Mouse (Mus musculus) brown adipose tissue, adult 24 weeks (tissue): ENCODE results near the gene Pkd1l1. TPM values are rescaled to one million over a fixed set of nuclear protein-coding genes. Genes with fewer than 3 reads are reported as not detected.

Experiments
- H3K27ac ChIP-seq: fragments of 200-500 bp; replicated peaks from 2 replicates; pipeline ENCODE4 v1.5.1; 2012; ENCODE audit warnings: low read depth, mild to moderate bottlenecking, low read length
- H3K4me1 ChIP-seq: fragments of 200-500 bp; 2 replicates; pipeline ENCODE4 v1.6.1; 2012; ENCODE audit warnings: low read length, mixed read lengths; ENCODE audit not compliant: control insufficient read depth, insufficient read depth, insufficient read length
- H3K4me3 ChIP-seq: fragments of 200-500 bp; 2 replicates; pipeline ENCODE4 v1.5.1; 2012; ENCODE audit warnings: low read depth, mild to moderate bottlenecking, low read length, moderate library complexity; ENCODE audit not compliant: insufficient read depth
- polyA plus RNA-seq: library from polyadenylated mRNA; stranded (reverse); fragments of >200 nt; gene quantifications from 2 replicates; pipeline ENCODE4 v1.2.4, GENCODE M21; 2012; ENCODE audit not compliant: missing spikeins, insufficient read depth, insufficient read length

The Pkd1l1 gene
- polyA plus RNA-seq, 1 experiment = not detected

DNA sequence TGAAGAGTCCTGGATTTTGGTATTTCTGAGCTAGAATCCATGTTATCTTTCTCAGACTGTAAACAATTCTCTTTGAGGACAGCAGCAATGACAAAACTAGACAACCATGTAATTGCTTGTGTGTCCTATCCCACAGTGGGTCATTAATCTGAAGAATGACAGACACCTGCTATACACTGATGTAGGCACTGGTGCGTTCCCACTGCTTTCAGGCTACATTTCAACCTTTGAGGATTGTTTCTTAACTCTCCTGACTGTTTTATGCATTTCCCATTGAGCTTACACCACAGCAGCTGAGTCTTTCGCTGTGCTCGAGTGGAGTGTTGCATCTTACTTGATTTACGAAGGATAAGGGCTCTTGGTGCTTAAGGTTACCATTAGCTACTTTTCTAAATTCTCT lies 111.1 kb downstream of the Pkd1l1 start:
- Histone ChIP-seq H3K27ac (no peak overlapping the region), H3K4me3 (no peak overlapping the region), H3K4me1 (no peaks in the 10 kb centered on the region)

GRCm38 (mm10) chr11:8860878-8861277 lies 112.2 kb downstream of the Pkd1l1 start:
- Histone ChIP-seq H3K4me1 (no peaks in the 10 kb centered on the region), H3K27ac (no peak overlapping the region), H3K4me3 (no peak overlapping the region)

DNA sequence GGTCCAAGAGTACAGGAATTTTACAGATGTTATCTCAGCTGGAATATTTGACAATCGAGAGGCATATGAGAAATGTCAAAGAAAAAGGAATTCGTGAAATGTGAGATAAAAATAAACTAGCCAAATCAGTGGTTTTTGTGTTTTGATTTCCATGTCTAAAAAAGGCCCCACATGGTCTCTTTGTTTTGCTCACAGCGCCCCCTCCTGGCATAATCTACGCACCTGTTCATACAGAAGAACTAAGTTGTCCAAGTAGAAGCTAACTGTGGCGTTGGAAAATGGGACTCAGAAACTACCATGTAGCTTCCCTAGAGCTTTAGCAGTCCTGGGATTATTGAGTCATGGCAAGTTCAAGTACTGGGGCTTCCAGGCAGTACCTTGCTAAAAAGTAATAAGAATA lies 113.2 kb downstream of the Pkd1l1 start:
- Histone ChIP-seq H3K27ac (no peak overlapping the region), H3K4me3 (no peak overlapping the region), H3K4me1 (no peaks in the 10 kb centered on the region)

DNA sequence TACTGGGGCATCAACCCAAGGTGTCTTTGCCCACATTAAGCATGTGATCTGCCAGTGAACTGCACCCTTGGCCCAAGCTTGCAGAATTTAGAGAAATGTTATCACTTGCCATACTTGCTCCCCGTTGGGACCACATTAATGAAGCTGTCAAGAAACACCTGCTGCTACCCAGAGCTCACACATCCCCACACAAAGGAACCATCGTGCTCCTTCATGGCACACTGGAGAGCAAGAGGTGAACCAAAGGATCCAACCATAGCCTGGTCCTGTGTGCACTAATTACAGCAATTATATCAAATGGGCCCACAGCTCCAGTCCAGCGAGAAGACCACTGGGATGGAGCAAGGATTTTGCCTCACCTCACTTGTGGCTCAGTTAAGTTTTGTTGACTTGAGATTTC lies 114.0 kb downstream of the Pkd1l1 start:
- H3K4me3 ChIP-seq = no peak overlapping the region
- H3K27ac ChIP-seq = no peak overlapping the region
- H3K4me1 ChIP-seq = no peaks in the 10 kb centered on the region

GRCm38 (mm10) chr11:8856125-8856524 lies 116.9 kb downstream of the Pkd1l1 start:
- Histone ChIP-seq H3K4me1 (no peaks in the 10 kb centered on the region), H3K4me3 (no peak overlapping the region), H3K27ac (no peak overlapping the region)

GRCm38 (mm10) chr11:8848049-8848448 lies 125.0 kb downstream of the Pkd1l1 start:
- Histone ChIP-seq H3K4me1 (no peaks in the 10 kb centered on the region), H3K4me3 (no peak overlapping the region), H3K27ac (no peak overlapping the region)

DNA sequence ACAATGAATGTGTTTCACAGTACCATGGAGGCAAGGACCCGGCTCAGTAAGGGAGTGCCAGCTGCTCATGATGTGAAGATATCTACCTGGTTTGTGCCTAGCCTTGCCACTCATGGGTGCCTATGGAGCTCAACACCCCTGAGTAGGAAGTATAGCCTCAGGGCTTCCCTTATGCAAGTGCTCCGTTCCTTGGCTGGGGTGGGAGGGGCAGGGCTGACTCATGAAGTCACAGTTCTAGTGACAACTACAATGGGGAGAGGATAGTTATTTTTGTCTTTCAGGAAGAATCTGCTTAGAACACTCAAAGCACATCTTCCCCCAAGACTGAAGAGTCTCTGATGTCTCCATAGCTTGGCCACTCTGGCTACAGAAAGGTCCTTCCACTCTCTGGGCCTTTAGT lies 125.4 kb downstream of the Pkd1l1 start:
- Histone ChIP-seq H3K4me1 (no peaks in the 10 kb centered on the region), H3K27ac (no peak overlapping the region), H3K4me3 (no peak overlapping the region)

GRCm38 (mm10) chr11:8836176-8836575 lies 136.9 kb downstream of the Pkd1l1 start:
- H3K4me3 ChIP-seq = no peak overlapping the region
- H3K27ac ChIP-seq = no peak overlapping the region
- no peaks in the 10 kb centered on the region for H3K4me1 ChIP-seq

DNA sequence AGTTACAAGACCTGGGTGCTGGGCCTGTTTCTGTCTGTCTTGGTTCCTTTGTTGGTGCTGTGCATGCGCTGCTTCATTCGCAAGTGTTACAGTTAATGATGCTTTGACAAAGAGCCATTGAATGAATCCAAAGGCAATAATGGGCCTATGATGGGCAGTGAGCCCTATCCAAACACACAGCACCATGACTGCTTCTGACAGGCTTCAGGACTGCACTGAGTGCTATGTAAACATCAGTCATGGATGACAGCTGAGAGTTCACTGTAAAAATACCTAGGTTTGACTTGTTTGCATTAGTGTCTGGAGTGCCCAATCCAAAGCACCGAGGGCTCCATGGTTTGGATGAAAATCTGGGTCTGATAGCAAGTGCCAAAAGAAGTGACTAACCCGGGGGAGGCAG lies 138.9 kb downstream of the Pkd1l1 start:
- H3K4me1 ChIP-seq = no peaks in the 10 kb centered on the region
- H3K27ac ChIP-seq = no peak overlapping the region
- H3K4me3 ChIP-seq = no peak overlapping the region

DNA sequence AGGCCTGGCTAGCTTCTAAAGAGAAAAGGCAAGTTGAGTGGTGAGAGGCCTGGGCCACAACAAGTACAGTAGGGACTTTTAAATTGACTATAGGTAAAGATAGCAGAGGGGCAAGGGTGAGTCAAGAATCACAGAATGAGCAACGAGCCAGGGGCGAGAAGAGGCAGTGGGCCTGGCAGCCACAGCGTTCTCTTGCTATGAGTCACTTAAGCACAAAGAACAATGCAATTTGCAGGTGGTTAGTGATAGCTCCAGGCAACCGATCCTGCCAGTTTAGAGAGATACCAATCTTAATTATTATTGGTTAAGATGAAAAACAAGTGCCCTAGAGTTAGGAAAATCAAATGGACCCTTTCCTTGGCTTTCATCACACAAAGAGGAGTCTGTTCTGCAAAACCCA lies 142.5 kb downstream of the Pkd1l1 start:
- H3K4me1 ChIP-seq = no peaks in the 10 kb centered on the region

GRCm38 (mm10) chr11:8829561-8829960 lies 143.5 kb downstream of the Pkd1l1 start:
- Histone ChIP-seq H3K4me3 (no peak overlapping the region), H3K27ac (no peak overlapping the region), H3K4me1 (no peaks in the 10 kb centered on the region)

More for the DNA sequence above, 142.5 kb downstream of the Pkd1l1 start:
- no peak overlapping the region for H3K27ac ChIP-seq
- H3K4me3 ChIP-seq = no peak overlapping the region

DNA sequence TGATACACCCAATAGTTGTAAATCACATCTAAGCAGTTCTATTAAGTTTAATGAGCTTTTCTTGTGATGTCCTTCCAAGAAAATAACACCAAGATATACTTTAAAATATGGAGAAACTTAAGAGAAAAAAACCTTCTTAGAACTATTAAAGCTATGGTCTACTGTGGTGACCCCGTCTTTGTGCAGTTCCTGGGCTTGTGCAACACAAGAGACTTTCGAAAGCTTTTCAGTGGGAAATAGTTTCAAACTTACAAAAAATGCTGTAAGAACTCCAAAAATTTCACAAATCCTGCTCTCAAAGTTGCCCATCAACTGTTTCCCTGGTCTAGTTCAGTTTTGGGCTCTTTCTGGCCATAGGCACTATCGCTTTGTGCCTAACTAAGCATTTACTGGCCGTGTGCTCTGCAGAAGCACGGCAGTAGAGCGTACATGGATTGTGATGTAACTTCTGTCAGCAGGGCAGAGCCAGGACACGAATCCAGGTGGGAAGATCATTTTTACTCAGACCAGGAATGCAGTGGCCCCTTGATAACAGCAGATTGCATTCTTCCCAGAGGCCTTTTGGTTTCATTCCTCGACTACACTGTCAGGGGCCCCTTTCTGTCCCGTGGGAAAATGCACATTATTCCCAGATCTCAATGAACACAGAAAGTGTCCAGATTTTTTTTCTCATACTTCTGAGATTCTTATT lies 144.1 kb downstream of the Pkd1l1 start:
- Histone ChIP-seq H3K27ac (no peak overlapping the region), H3K4me1 (no peaks in the 10 kb centered on the region), H3K4me3 (no peak overlapping the region)

DNA sequence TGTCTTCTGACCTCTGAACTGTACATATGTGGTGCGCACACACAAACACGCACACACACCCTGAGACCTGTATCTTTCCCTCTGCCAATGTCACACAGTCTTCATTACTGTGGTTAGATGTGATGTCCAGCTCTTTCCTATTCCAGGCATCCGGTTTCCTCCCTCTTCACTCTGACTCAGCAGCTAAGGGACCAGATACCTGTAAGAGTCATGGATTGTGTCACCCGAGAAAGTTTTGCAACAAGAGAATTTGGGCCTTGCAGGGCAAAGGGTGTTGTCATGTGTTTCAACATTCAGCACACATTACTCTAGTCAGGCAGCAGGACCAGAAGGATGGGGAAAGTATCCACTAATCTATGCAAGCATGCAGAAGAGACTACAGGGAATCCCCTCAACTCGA lies 146.5 kb downstream of the Pkd1l1 start:
- Histone ChIP-seq H3K4me3 (no peak overlapping the region), H3K27ac (no peak overlapping the region), H3K4me1 (no peaks in the 10 kb centered on the region)

GRCm38 (mm10) chr11:8826046-8826445 lies 147.0 kb downstream of the Pkd1l1 start:
- Histone ChIP-seq H3K27ac (no peak overlapping the region), H3K4me3 (no peak overlapping the region), H3K4me1 (no peaks in the 10 kb centered on the region)

DNA sequence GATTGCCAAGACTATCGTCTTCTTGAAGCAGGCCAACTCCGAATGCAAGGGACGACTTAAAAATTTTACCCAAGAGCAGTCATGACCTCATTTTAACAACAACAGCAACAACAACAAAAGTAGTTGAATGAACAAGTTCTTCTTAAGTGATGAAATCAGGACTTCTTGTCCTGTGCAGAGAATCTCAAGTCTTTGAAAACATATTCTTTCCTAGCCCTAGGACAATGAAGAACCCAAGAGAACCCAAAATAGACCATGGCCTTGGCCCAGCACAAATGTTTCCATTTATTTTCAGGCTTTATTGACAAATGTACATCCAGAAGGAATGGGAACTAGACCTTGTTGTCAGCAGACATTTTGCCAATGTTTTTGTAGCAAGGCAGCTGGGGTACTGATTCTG lies 147.7 kb downstream of the Pkd1l1 start:
- no peaks in the 10 kb centered on the region for H3K4me1 ChIP-seq
- no peak overlapping the region for H3K27ac ChIP-seq
- H3K4me3 ChIP-seq = no peak overlapping the region

DNA sequence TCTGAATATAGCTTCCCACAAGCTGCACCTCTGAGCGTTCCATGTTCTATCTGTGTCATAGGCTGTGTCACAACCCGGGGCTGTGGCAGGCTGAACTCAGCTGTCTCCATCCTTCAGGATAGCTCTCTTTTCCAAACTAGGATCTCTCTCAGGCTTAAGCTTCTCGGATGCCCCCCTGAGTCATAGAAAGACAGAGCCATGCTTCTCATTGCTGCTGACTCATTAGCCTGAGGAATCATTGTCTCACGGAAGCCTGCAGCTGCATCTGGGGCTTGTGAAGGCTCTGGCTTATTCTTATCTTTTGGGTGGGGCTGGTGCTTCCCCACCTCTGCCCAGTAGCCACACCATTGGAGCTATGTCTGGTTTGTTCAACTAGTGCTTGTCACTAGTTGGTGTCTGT lies 151.7 kb downstream of the Pkd1l1 start:
- Histone ChIP-seq H3K27ac (no peak overlapping the region), H3K4me1 (no peaks in the 10 kb centered on the region), H3K4me3 (no peak overlapping the region)
